Mouse (Mus musculus) lung, postnatal 0 days (tissue): ENCODE measurements around the gene Mad1l1. TPM values are rescaled to one million over a fixed set of nuclear protein-coding genes. Genes with fewer than 3 reads are reported as not detected.

Source experiments
- ATAC-seq: fragments of 200-750 bp; cut with Nextera tagmentation; 2 replicates; pipeline ENCODE4 v1.8.0; 2017; ENCODE audit warnings: moderate library complexity
- DNase-seq: peaks from one replicate; pipeline ENCODE4 v3.0.0-alpha.2; 2016; ENCODE audit warnings: low spot score
- H3K27ac ChIP-seq: fragments of 300-500 bp; sonication (generic); 2 replicates; pipeline ENCODE4 v1.5.1; 2014; ENCODE audit warnings: antibody characterized with exemption, mild to moderate bottlenecking, low read length, mixed read lengths
- H3K27me3 ChIP-seq: fragments of 300-500 bp; sonication (generic); replicated peaks from 2 replicates; pipeline ENCODE4 v1.6.1; 2014; ENCODE audit warnings: low read length, mixed read lengths; ENCODE audit not compliant: insufficient read depth
- H3K36me3 ChIP-seq: fragments of 300-500 bp; sonication (generic); 2 replicates; pipeline ENCODE4 v1.6.1; 2014; ENCODE audit warnings: low read length, mixed read lengths; ENCODE audit not compliant: insufficient read depth
- H3K4me1 ChIP-seq: fragments of 300-500 bp; sonication (generic); 2 replicates; pipeline ENCODE4 v1.6.1; 2014; ENCODE audit warnings: antibody characterized with exemption, low read depth, low read length, mixed read lengths; ENCODE audit not compliant: insufficient read depth
- H3K4me2 ChIP-seq: fragments of 300-500 bp; sonication (generic); replicated peaks from 2 replicates; pipeline ENCODE4 v1.6.1; 2014; ENCODE audit warnings: low read depth, mild to moderate bottlenecking, low read length, moderate library complexity, mixed read lengths
- H3K4me3 ChIP-seq: fragments of 300-500 bp; sonication (generic); 2 replicates; pipeline ENCODE4 v1.5.1; 2014; ENCODE audit warnings: low read depth, low read length
- H3K9ac ChIP-seq: fragments of 300-500 bp; sonication (generic); replicated peaks from 2 replicates; pipeline ENCODE4 v1.6.1; 2014; ENCODE audit warnings: low read depth, mild to moderate bottlenecking
- H3K9me3 ChIP-seq: fragments of 300-500 bp; sonication (generic); 2 replicates; pipeline ENCODE4 v1.6.1; 2016; ENCODE audit warnings: low read length, mixed read lengths
- CTCF ChIP-seq: IDR thresholded peaks from 2 replicates; pipeline ENCODE4 v1.5.1; 2016; ENCODE audit warnings: antibody characterized with exemption, mild to moderate bottlenecking
- EP300 ChIP-seq: IDR thresholded peaks from 2 replicates; pipeline ENCODE4 v1.6.1; 2016; ENCODE audit warnings: antibody characterized with exemption, mild to moderate bottlenecking, control low read depth
- WGBS: fragments of 180-500 bp; shearing (Covaris S2); extraction: QIAGEN DNeasy Blood & Tissue Kit; methylation state at CpG from one replicate; pipeline ENCODE4 v1.1.7; 2014; 5-methylcytosine and 5-hydroxymethylcytosine counted together
- polyA plus RNA-seq: library from polyadenylated mRNA; unstranded; fragments of >200 nt; fragmentation: Nextera tagmentation; extraction: Ambion mirVana; gene quantifications from 2 replicates; pipeline ENCODE4 v1.2.1, GENCODE M21; 2015

Gene Mad1l1
- polyA plus RNA-seq, 1 experiment from 2014 or later: 18.4 TPM

DNA sequence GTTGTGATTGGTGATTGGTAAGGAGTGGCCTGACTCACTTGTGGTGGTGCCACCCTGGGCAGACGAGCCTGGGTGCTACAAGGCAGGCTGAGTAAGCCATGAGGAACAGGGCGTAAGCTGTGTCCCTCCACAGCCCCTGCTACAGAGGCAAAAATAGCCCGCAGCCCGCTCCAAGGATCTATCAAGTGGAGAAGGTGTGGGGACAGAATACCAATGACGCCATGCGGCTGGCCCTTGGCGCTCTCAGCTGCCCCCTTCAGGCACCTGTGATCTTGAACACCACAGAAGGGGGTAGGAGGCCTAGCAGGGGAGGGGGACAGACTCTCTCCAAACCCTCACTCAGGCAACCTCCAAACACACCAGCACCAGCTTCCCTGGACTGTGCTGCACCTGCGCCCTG, 15.3 kb downstream of the Mad1l1 start:
- H3K36me3 ChIP-seq: peaks cover 43% of the 10 kb centered on the region; the same call in 1 of the 2 replicates
- WGBS: 77% methylated on average over 8 of the region's 8 CpGs
- no peaks in the 10 kb centered on the region for H3K9me3 ChIP-seq
- TF ChIP-seq EP300 (no peak), CTCF (no peak)
- H3K4me1 ChIP-seq: no peaks in the 10 kb centered on the region
- no peaks in the 10 kb centered on the region for H3K27me3 ChIP-seq
- no peak overlapping the region for H3K4me3 ChIP-seq
- H3K9ac ChIP-seq: no peak overlapping the region
- ATAC-seq: no peak
- DNase-seq: no peak
- H3K27ac ChIP-seq: no peak overlapping the region
- H3K4me2 ChIP-seq: no peak overlapping the region

DNA sequence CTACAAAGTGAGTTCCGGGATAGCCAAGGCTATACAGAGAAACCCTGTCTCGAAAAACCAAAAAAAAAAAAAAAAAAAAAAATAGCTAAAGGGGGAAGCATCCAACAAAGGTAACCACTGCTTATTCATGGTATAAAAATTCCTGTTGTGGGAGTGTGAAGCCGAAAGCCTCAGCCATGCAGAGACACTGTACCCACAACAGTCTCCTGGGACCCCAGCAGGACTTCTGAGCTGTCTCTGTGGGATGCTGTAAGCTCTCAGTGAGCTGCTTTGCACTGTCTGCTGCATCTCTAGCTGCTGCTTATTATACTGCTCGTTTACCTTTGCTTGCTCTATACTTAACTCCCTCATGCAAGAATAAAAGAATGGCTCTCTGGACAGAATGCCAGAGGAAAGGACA, 23.1 kb downstream of the Mad1l1 start:
- H3K4me2 ChIP-seq: no peak overlapping the region
- H3K4me3 ChIP-seq: no peak overlapping the region
- 88% methylated on average over 4 of the region's 4 CpGs for WGBS
- no peak for ATAC-seq
- H3K27ac ChIP-seq: no peak overlapping the region
- no peaks in the 10 kb centered on the region for H3K9me3 ChIP-seq
- no peaks in the 10 kb centered on the region for H3K4me1 ChIP-seq
- TF ChIP-seq CTCF (no peak), EP300 (no peak)
- DNase-seq: no peak
- H3K36me3 ChIP-seq: peaks cover 34% of the 10 kb centered on the region; the same call in 1 of the 2 replicates
- no peak overlapping the region for H3K9ac ChIP-seq
- no peaks in the 10 kb centered on the region for H3K27me3 ChIP-seq

DNA sequence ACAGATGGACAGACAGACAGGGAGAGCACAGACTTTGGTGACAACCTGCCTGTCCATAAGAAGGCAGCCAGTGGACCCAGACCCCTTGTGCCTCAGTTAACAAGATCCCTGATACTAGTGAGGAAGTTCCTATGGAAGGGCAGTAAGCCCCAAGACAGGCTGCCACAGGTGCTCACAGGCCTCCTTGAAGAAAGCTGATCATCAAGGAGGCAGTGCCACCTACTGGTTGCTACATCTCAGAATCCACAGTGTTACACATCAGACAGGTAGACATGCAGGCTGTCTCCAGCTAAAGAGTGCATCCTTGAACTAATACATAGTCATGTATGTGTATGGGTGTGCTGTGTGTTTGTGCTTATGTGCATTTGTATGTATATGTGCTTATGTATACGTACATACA, 29.2 kb downstream of the Mad1l1 start:
- no peaks in the 10 kb centered on the region for H3K4me1 ChIP-seq
- H3K27ac ChIP-seq: no peak overlapping the region
- ATAC-seq (peak; percentile 41; the same call in 1 of the 2 replicates), DNase-seq (peak; percentile 73)
- TF ChIP-seq CTCF (peak; percentile 88), EP300 (no peak)
- 100% methylated on average over 1 of the region's 1 CpGs for WGBS
- no peaks in the 10 kb centered on the region for H3K27me3 ChIP-seq
- no peaks in the 10 kb centered on the region for H3K9me3 ChIP-seq
- no peak overlapping the region for H3K9ac ChIP-seq
- H3K36me3 ChIP-seq: peaks cover 11% of the 10 kb centered on the region; the same call in 1 of the 2 replicates
- no peak overlapping the region for H3K4me3 ChIP-seq
- H3K4me2 ChIP-seq: no peak overlapping the region

DNA sequence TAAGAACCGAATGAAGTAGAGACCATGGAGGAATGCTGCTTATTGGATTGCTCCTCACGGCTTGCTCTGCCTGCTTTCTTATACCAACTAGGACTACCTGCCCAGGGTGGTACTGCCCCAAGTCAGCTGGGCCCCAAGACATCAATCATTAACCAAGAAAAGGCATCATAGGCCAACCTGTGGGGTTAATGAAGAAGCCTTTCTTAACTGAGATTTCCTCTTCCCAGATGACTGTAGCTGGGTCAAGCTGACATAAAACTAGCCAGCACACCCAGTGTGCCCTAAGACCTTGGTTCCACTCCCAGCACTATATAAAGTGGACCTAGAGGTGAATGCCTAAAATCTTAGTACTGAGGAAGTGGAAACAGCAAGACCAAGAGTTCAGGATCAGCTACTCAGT, 32.2 kb downstream of the Mad1l1 start:
- H3K9me3 ChIP-seq: no peaks in the 10 kb centered on the region
- DNase-seq: no peak
- WGBS: 96% methylated on average over 2 of the region's 2 CpGs
- no peaks in the 10 kb centered on the region for H3K4me1 ChIP-seq
- TF ChIP-seq EP300: no peak
- TF ChIP-seq CTCF: no peak
- H3K36me3 ChIP-seq: no peaks in the 10 kb centered on the region; the same call in none of the 2 replicates
- ATAC-seq: no peak
- no peaks in the 10 kb centered on the region for H3K27me3 ChIP-seq
- no peak overlapping the region for H3K27ac ChIP-seq
- H3K4me2 ChIP-seq: no peak overlapping the region
- no peak overlapping the region for H3K9ac ChIP-seq
- H3K4me3 ChIP-seq: no peak overlapping the region

DNA sequence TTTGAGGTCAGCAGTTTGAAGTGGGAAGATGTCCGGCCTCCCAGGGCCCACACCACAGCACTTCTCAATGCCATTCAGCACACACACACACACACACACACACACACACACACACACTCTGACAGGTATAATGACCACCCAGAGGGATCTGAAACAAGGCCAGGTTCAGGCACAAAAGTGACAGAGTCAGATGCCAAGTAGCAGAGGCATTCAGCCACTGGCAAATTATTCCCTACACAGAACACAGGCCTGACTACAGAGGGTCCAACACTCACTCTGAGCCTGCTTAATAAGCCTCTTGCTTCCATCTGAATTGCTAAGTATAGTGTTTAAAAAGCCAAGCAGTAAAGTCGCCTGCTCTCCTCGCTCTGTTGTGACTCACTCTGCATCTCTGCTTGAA, 33.1 kb downstream of the Mad1l1 start:
- ATAC-seq (no peak), DNase-seq (no peak)
- Histone ChIP-seq H3K4me2 (no peak overlapping the region), H3K9me3 (no peaks in the 10 kb centered on the region), H3K27ac (no peak overlapping the region), H3K36me3 (no peaks in the 10 kb centered on the region; the same call in none of the 2 replicates), H3K4me3 (no peak overlapping the region), H3K9ac (no peak overlapping the region), H3K4me1 (no peaks in the 10 kb centered on the region), H3K27me3 (no peaks in the 10 kb centered on the region)
- no peak for TF ChIP-seq CTCF
- no peak for TF ChIP-seq EP300
- WGBS: 79% methylated on average over 3 of the region's 3 CpGs

DNA sequence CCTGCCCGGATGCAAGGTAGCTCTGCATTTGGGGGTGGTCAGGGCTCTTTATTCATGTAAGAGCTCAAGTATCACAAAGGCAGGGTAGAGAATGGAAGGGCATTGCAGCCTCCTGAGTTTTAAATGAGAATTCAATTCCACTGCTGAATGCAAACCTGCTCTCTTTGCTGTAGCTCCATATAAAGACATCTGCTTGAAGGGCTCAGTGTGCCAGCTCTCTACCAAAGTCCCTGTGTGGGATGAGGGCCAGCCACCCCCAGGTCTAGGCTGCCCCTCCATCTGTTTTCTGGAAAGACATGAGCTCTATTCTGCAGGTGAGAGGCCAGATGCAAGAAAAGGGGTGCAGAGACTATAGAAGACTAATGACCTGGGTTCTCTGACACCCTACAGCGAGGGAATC, 36.6 kb downstream of the Mad1l1 start:
- TF ChIP-seq EP300 (no peak), CTCF (no peak)
- DNase-seq: no peak
- Histone ChIP-seq H3K9ac (no peak overlapping the region), H3K4me2 (no peak overlapping the region), H3K9me3 (no peaks in the 10 kb centered on the region), H3K4me3 (no peak overlapping the region), H3K27me3 (no peaks in the 10 kb centered on the region), H3K27ac (no peak overlapping the region), H3K36me3 (peaks cover 3% of the 10 kb centered on the region), H3K4me1 (no peaks in the 10 kb centered on the region)
- 86% methylated on average over 2 of the region's 2 CpGs for WGBS
- ATAC-seq: no peak

DNA sequence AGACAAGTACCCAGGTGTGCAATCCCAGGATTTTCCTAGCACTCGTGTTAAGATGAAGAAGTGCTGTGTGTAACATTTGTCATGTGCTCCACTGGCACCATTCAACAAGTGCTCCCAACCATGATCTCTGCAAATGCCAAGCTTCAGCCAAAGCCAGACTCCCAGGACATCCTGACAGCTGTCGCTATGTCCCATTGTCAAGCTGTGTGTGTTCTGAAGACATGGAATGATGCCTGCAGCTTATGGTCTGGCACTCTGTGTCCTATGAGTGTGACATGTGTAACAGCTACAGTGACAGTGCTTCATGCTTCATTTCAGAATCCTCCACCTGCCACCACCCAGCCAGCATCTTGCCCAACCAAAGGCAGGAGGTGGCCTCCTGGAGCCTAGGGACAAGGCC, 37.3 kb downstream of the Mad1l1 start:
- H3K27me3 ChIP-seq: no peaks in the 10 kb centered on the region
- 93% methylated on average over 2 of the region's 2 CpGs for WGBS
- ATAC-seq: no peak
- H3K4me3 ChIP-seq: no peak overlapping the region
- no peak overlapping the region for H3K4me2 ChIP-seq
- TF ChIP-seq CTCF (no peak), EP300 (no peak)
- H3K9ac ChIP-seq: no peak overlapping the region
- no peak overlapping the region for H3K27ac ChIP-seq
- DNase-seq: no peak
- no peaks in the 10 kb centered on the region for H3K4me1 ChIP-seq
- H3K36me3 ChIP-seq: peaks cover 3% of the 10 kb centered on the region; the same call in 1 of the 2 replicates
- no peaks in the 10 kb centered on the region for H3K9me3 ChIP-seq
